Mouse (Mus musculus) hindbrain, embryonic 12.5 days (tissue): ENCODE results near the gene Sdc1. TPM values are rescaled to one million over a fixed set of nuclear protein-coding genes. Genes with fewer than 3 reads are reported as not detected.

ENCODE experiments used
- ATAC-seq: fragments of 200-750 bp; cut with Nextera tagmentation; 2 replicates; pipeline ENCODE4 v1.8.0; 2017; ENCODE audit warnings: moderate TSS enrichment; ENCODE audit not compliant: low FRiP score
- H3K27ac ChIP-seq: fragments of 300-500 bp; sonication (generic); 2 replicates; pipeline ENCODE4 v1.5.1; 2016; ENCODE audit warnings: mild to moderate bottlenecking
- H3K27me3 ChIP-seq: fragments of 300-500 bp; sonication (generic); 2 replicates; pipeline ENCODE4 v1.6.1; 2016; ENCODE audit warnings: mild to moderate bottlenecking
- H3K36me3 ChIP-seq: fragments of 300-500 bp; sonication (generic); 2 replicates; pipeline ENCODE4 v1.6.1; 2016; ENCODE audit warnings: mild to moderate bottlenecking
- H3K4me1 ChIP-seq: fragments of 300-500 bp; sonication (generic); 2 replicates; pipeline ENCODE4 v1.6.1; 2016
- H3K4me2 ChIP-seq: fragments of 300-500 bp; sonication (generic); replicated peaks from 2 replicates; pipeline ENCODE4 v1.6.1; 2016; ENCODE audit warnings: mild to moderate bottlenecking
- H3K4me3 ChIP-seq: fragments of 300-500 bp; sonication (generic); 2 replicates; pipeline ENCODE4 v1.5.1; 2016; ENCODE audit warnings: mild to moderate bottlenecking
- H3K9ac ChIP-seq: fragments of 300-500 bp; sonication (generic); 2 replicates; pipeline ENCODE4 v1.6.1; 2016; ENCODE audit warnings: mild to moderate bottlenecking, moderate library complexity
- H3K9me3 ChIP-seq: fragments of 300-500 bp; sonication (generic); replicated peaks from 2 replicates; pipeline ENCODE4 v1.6.1; 2016; ENCODE audit warnings: mild to moderate bottlenecking
- WGBS: fragments of 180-500 bp; shearing (Covaris S2); methylation state at CpG from one replicate; pipeline ENCODE4 v1.1.7; 2016; 5-methylcytosine and 5-hydroxymethylcytosine counted together
- polyA plus RNA-seq: library from polyadenylated mRNA; unstranded; fragments of >200 nt; fragmentation: Nextera tagmentation; extraction: Ambion mirVana; gene quantifications from 2 replicates; pipeline ENCODE4 v1.2.1, GENCODE M21; 2016

Gene Sdc1
- polyA plus RNA-seq, 1 experiment from 2014 or later, result 70.1 TPM

DNA sequence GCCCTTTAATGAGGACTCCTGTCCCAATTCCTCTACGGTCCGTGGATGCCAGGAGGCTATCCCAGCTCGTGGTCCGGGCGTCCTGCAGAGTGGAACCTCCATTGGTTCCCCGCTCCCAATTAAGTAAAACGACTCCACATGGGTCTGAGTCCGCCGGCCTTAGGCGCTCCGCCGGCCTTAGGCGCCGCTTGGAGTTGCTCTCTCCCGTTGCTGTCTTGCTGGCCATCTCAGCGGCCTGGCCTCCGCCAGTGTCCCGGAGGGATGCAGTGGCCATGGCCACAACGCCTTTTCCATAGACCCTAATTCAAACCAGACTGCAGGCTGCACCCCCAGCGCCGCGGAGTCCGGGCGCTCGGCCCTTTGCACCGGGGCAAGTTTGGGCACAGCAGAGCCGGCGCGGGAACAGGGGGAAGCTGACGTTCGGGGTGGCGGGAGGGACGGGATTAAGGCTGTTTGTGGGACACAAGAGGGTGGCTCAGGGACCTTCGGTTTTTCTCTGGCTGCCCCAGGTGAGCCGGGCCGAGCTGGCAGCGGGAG lies 789 bp downstream of the Sdc1 start:
- ATAC-seq, result peak; percentile 38
- peak overlapping the region; percentile 97 for H3K4me2 ChIP-seq
- no peaks in the 10 kb centered on the region for H3K9me3 ChIP-seq
- peak overlapping the region; percentile 90 for H3K9ac ChIP-seq
- under 1% methylated on average over 37 of the region's 37 CpGs for WGBS
- peaks cover 19% of the 10 kb centered on the region for H3K4me1 ChIP-seq
- no peaks in the 10 kb centered on the region for H3K36me3 ChIP-seq
- H3K4me3 ChIP-seq, result peak overlapping the region; percentile 81
- H3K27me3 ChIP-seq, result no peaks in the 10 kb centered on the region
- H3K27ac ChIP-seq, result peak overlapping the region; percentile 88

DNA sequence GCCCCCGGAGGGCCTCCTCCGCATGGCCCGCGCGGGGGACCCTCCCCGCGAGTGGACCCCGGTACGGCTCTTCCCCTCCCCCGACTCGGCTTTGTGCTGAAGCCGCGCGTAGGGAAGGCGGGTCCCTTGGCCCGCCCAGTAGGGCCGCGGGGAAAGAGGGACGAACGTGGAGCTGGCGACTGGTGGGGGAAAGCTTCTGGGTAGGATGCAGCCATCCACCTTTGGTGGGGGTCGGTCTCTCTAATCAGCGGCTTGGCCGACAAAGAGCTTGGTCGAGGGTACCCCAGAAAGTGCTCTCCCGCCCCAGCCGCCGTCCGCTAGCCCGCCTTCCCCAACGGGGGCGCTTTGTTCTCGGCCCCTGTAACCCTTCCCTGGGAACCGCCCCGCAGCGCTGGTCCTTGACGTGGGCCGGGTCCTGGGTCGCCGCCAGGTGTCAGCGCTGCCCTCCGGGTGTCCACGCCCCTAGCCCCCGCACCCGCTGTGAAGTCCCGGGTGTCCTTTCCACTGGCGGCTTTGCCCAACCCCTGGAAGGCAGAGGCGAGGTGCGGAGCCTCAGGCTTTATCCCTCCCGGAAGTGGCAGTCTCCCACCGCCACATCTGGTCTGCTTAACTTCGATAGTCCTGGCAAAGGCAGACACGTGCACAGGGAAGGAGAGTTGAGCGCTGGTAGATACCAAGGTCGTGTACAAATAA lies 1.5 kb downstream of the Sdc1 start:
- Histone ChIP-seq H3K9ac (peak overlapping the region; percentile 90), H3K36me3 (no peaks in the 10 kb centered on the region), H3K4me2 (peak overlapping the region; percentile 97), H3K27me3 (no peaks in the 10 kb centered on the region), H3K4me1 (peaks cover 19% of the 10 kb centered on the region), H3K27ac (peak overlapping the region; percentile 88), H3K9me3 (no peaks in the 10 kb centered on the region), H3K4me3 (peak overlapping the region; percentile 81)
- peak; percentile 64 for ATAC-seq
- under 1% methylated on average over 49 of the region's 55 CpGs for WGBS

DNA sequence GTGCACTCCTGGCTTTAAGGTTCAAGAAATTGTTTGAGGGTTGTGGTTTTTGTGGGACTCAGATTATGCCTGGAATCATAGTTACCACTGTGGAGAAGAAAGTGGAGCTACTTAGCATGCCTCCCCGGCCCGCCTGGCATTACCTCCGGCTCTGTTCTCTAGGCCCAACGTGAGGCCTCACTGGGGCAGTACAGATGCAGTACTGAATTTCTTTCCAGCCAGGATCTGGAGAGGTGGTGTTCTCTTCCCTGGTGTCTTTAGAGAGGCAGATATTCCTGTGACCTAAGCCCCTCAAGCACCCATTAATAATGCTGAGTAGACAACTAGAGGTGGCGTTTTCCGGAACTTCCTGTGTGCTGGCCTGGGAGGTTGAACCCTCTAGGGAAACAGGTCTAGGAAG lies 2.2 kb downstream of the Sdc1 start:
- WGBS, result 28% methylated on average over 6 of the region's 6 CpGs
- H3K4me3 ChIP-seq, result peak overlapping the region; percentile 81

DNA sequence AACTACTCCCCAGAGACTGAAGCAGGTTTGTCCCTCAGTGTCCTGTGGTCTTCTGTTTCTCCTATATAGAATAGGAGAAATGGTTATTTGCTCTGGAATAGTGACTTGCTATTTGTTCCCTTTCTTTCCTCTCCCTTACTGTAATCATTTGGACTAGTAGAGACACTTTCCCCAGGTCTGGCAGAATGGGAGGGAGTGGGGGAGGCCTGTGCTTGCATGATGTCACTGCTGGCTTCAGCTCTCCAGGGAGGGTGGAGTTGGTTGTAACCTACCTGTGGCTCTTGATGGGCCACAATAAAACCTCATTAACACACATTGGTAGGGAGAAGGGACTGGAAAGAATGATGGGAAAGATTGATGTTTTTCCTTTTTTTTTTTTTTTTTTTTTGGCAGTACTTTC lies 3.1 kb downstream of the Sdc1 start:
- no peak for ATAC-seq
- Histone ChIP-seq H3K4me2 (no peak overlapping the region), H3K4me3 (no peak overlapping the region), H3K36me3 (no peaks in the 10 kb centered on the region), H3K9ac (no peak overlapping the region), H3K4me1 (peaks cover 19% of the 10 kb centered on the region), H3K27me3 (no peaks in the 10 kb centered on the region), H3K9me3 (no peaks in the 10 kb centered on the region), H3K27ac (no peak overlapping the region)

More for the DNA sequence above, 2.2 kb downstream of the Sdc1 start:
- Histone ChIP-seq H3K4me2 (peak overlapping the region; percentile 97), H3K9me3 (no peaks in the 10 kb centered on the region), H3K27ac (no peak overlapping the region), H3K4me1 (peaks cover 19% of the 10 kb centered on the region), H3K9ac (0 out of 2 replicates have a peak overlapping the region, but pooled peaks have one; percentile 90), H3K36me3 (no peaks in the 10 kb centered on the region), H3K27me3 (no peaks in the 10 kb centered on the region)
- no peak for ATAC-seq

DNA sequence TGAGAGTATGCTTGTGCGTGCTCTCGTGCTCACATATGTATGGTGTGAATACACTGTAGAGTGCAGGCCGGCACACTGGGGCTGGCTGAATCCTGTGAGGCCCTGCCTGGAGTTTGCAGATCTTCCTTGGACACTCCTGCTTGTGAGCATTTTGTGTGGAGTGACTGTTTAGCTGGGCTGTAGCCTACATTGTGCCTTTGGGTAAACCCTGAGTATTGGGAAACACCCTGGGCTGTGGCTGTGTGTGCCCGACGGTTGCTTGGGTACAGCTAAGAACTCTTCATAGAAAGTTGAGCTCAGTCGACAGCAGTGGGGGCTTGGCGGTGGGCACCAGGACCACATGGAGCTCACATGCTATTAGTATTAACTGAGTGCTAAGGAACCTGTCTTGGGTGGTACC lies 5.1 kb downstream of the Sdc1 start:
- Histone ChIP-seq H3K4me1 (peaks cover 15% of the 10 kb centered on the region), H3K27me3 (no peaks in the 10 kb centered on the region), H3K9me3 (no peaks in the 10 kb centered on the region), H3K27ac (no peak overlapping the region), H3K9ac (no peak overlapping the region), H3K36me3 (no peaks in the 10 kb centered on the region), H3K4me3 (no peak overlapping the region), H3K4me2 (no peak overlapping the region)
- no peak for ATAC-seq
- WGBS, result 90% methylated on average over 7 of the region's 7 CpGs

DNA sequence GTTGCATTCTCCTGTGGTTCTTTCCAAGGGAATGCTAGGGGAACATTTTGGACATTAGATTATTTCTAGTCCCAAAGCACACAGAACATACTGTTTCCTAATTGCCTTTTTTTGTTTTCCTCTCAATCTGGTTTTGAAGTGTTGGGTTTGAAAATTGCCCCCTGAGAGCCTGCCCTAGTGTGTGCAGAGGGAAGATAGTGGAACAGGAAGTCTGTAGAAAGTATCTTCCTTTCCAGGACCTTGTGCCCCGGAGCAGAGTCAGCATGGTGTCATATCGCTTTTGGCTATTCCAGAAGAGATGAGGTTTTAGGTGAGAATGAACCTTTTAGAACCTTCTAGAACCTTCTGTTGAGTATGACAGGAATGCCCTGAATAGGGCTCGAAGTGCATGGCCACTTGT lies 5.6 kb downstream of the Sdc1 start:
- H3K4me2 ChIP-seq, result no peak overlapping the region
- no peak for ATAC-seq
- peaks cover 15% of the 10 kb centered on the region for H3K4me1 ChIP-seq
- no peak overlapping the region for H3K27ac ChIP-seq
- H3K36me3 ChIP-seq, result no peaks in the 10 kb centered on the region
- H3K4me3 ChIP-seq, result no peak overlapping the region
- H3K9ac ChIP-seq, result no peak overlapping the region
- 91% methylated on average over 3 of the region's 3 CpGs for WGBS
- no peaks in the 10 kb centered on the region for H3K27me3 ChIP-seq
- no peaks in the 10 kb centered on the region for H3K9me3 ChIP-seq

DNA sequence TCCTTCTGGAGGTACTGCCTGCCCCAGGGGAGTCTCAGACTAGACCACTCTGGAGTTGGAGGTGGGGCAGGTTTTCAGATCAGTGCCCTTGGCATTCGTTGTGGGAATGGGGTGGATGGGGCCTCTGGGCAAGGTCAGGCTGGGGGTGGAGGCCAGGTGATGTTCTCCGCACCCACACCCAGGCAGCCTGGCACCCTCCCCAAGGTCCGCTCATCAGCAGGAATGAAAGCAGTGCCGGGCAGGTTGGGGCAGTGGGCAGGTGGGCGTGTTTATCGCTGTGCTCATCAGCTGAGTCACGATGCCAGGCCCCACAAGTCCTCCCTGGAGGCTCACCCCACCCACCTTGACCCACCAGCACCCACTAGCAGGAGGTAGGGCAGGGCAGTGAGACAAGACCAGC lies 7.0 kb downstream of the Sdc1 start:
- no peak overlapping the region for H3K4me2 ChIP-seq
- 92% methylated on average over 7 of the region's 7 CpGs for WGBS
- H3K27ac ChIP-seq, result no peak overlapping the region
- H3K9me3 ChIP-seq, result no peaks in the 10 kb centered on the region
- peaks cover 13% of the 10 kb centered on the region for H3K4me1 ChIP-seq
- no peaks in the 10 kb centered on the region for H3K36me3 ChIP-seq
- H3K4me3 ChIP-seq, result no peak overlapping the region
- H3K27me3 ChIP-seq, result no peaks in the 10 kb centered on the region
- H3K9ac ChIP-seq, result no peak overlapping the region
- ATAC-seq, result no peak

DNA sequence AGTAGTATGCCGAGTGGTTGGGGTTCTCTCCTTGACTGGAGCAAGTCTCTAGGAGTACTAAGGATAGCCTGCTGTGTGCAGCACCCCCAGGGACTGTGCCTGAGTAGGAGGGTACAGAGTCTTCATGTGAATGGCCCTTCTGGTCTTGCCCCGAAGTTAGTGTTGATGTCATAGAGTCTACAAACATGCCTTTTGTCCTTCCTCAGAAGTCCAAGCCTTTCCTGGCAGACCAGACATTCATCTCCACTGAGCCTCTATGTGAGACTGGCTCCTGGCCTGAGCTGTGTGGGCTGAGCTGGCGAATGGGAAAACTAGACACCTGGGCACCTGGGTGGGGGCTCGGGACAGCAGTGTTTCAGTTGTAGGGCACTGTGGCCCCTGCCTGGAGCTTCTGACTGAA lies 8.7 kb downstream of the Sdc1 start:
- no peak for ATAC-seq

DNA sequence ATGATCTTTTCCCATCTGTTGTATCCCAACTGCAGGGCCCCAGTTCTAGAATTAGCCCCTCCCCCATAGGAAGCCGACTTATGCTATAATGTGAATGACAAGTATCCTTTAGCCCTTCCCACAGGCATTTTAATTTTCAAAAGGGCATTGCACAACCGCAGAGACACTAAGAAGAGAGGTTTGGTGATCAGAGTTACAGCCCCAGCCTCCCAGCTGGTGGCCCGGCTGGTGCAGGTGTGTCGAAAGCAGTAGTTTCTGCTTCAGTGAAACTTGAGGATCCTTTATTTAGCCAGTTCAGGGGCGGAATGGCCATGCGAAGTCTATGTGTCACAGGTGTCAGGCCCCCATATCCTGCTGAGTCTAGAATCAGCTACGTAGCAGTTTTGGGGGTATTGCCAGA lies 10.0 kb downstream of the Sdc1 start:
- Histone ChIP-seq H3K4me2 (no peak overlapping the region), H3K4me3 (no peak overlapping the region), H3K9ac (no peak overlapping the region), H3K27me3 (no peaks in the 10 kb centered on the region), H3K27ac (no peak overlapping the region), H3K36me3 (no peaks in the 10 kb centered on the region), H3K9me3 (no peaks in the 10 kb centered on the region), H3K4me1 (peaks cover 12% of the 10 kb centered on the region; the same call in 1 of the 2 replicates)
- WGBS, result 81% methylated on average over 7 of the region's 7 CpGs
- no peak for ATAC-seq

More for the DNA sequence above, 8.7 kb downstream of the Sdc1 start:
- Histone ChIP-seq H3K27me3 (no peaks in the 10 kb centered on the region), H3K4me3 (no peak overlapping the region), H3K36me3 (no peaks in the 10 kb centered on the region), H3K9ac (no peak overlapping the region), H3K4me1 (peaks cover 14% of the 10 kb centered on the region), H3K9me3 (no peaks in the 10 kb centered on the region), H3K27ac (no peak overlapping the region), H3K4me2 (no peak overlapping the region)
- 74% methylated on average over 4 of the region's 4 CpGs for WGBS

DNA sequence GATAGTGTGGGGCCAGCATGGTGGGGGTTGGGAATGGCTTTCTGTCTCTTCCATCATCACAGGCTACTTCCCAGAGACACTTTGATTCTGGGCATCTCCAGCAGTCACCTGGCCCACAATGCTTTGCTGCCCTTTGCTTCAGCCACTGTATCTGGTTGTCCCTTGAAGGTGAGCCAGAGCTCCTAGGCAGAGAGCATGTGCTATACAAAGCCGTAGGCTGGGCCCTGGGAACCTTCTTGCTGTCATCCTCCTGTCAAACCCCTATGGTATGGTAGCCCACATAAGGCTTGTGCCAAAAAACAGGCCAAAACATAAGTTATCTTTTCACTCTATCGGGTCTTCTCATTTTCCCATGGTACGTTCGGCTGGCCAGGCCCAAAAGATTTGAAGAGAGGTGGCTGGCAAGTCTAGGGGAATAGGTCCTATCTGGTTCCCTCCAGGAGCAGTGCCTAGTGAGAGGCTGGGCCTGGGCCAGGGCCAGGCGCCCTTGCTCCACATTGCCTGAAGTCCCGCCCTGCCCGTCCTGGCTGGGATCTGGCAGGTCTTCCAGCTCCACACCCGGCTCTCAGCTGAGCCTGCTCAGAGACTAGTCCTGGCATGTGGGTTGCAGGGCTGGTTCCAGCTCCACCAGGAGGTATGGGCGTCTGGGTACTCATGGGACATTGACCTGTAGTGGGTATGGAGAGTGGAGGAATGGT lies 10.7 kb downstream of the Sdc1 start:
- H3K9me3 ChIP-seq, result no peaks in the 10 kb centered on the region
- H3K9ac ChIP-seq, result no peak overlapping the region
- H3K4me3 ChIP-seq, result no peak overlapping the region
- H3K36me3 ChIP-seq, result no peaks in the 10 kb centered on the region
- H3K27me3 ChIP-seq, result no peaks in the 10 kb centered on the region
- WGBS, result 77% methylated on average over 9 of the region's 9 CpGs
- peaks cover 12% of the 10 kb centered on the region; the same call in 1 of the 2 replicates for H3K4me1 ChIP-seq
- H3K4me2 ChIP-seq, result no peak overlapping the region
- H3K27ac ChIP-seq, result no peak overlapping the region
- no peak for ATAC-seq

DNA sequence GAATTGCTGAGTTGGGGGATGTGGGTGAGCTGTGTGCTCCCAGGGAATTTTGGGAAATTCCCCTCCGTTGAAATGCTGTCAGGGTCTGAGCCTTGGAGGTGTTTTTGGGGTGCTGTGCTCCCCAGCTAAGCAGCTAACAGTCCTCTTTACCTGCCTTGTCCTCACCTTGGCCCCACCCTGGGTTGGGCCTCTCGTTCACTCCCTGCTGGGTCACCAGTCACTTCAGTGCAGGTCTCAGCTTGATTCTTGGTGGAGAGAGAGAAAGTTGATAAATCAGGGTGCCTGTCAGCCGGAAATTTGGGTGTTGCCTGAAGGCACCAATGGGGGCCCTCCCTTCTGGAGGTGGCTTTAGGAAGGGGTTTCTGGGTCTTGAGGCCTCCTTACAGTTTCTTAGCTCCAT lies 11.4 kb downstream of the Sdc1 start:
- no peak for ATAC-seq

DNA sequence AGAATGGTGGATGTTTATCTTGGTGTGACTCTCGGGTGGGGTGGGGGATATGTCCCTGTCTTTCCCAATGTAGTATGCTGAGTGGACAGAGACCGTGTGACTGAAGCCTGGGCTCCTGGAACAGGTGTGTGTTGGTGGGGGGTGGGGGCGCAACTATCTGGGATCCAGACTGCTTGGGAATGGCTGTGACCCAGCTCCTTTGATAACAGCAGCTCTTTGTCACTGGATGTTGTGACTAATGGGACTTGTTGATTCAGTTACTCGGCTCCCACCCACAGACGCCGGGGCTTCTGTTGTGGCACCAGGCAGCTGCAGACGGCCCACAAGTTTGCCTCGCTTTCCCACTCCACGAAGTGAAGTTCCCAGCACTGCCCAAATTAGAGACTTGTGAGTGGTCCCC lies 13.1 kb downstream of the Sdc1 start:
- Histone ChIP-seq H3K9ac (no peak overlapping the region), H3K27me3 (no peaks in the 10 kb centered on the region), H3K4me1 (peaks cover 18% of the 10 kb centered on the region; the same call in 1 of the 2 replicates), H3K4me3 (no peak overlapping the region), H3K36me3 (no peaks in the 10 kb centered on the region), H3K27ac (no peak overlapping the region), H3K4me2 (no peak overlapping the region), H3K9me3 (no peaks in the 10 kb centered on the region)
- no peak for ATAC-seq
- WGBS, result 65% methylated on average over 9 of the region's 9 CpGs

More for the DNA sequence above, 11.4 kb downstream of the Sdc1 start:
- no peak overlapping the region for H3K27ac ChIP-seq
- H3K9me3 ChIP-seq, result no peaks in the 10 kb centered on the region
- H3K9ac ChIP-seq, result no peak overlapping the region
- 84% methylated on average over 3 of the region's 3 CpGs for WGBS
- H3K4me2 ChIP-seq, result no peak overlapping the region
- H3K36me3 ChIP-seq, result no peaks in the 10 kb centered on the region
- no peaks in the 10 kb centered on the region for H3K27me3 ChIP-seq
- H3K4me1 ChIP-seq, result peaks cover 12% of the 10 kb centered on the region; the same call in 1 of the 2 replicates
- H3K4me3 ChIP-seq, result no peak overlapping the region
